Mouse (Mus musculus): ENCODE measurements around the gene Cox7a1.
A peak's percentile ranks its signal among the peaks of the same experiment; 100 is the strongest.

Cox7a1 gene

GRCm38 (mm10) chr7:30221433-30221832, 37.5 kb downstream of the Cox7a1 start:
- no peak for DNase-seq (ENCODE audit: low spot score)

- DNase-seq (ENCODE audit: low spot score), result no peak
Observed at GRCm38 (mm10) chr7:30222205-30222604, 38.3 kb downstream of the Cox7a1 start.

DNA sequence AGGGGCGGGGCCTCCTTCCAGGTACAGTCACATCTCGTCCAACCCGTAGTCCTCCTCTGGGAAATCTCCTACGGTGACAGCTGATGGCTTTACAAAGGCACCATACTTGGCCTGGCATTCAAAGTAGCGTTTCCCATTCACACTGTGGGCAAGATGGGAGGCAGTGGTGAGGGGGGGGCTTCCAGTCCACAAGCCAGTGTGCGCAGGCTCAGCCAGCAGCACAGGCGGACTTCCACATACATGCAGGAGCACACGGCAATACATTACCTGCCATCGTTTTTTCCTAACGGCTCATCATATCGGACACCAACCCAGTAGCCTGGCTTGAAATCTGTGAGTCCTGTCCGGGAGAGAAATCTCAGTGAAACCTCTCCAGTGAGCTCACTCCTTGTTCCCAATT, 40.3 kb downstream of the Cox7a1 start:
- DNase-seq (ENCODE audit: low spot score), result no peak

- DNase-seq (ENCODE audit: low spot score), result no peak
Observed at GRCm38 (mm10) chr7:30231328-30231668, 47.4 kb downstream of the Cox7a1 start.

DNA sequence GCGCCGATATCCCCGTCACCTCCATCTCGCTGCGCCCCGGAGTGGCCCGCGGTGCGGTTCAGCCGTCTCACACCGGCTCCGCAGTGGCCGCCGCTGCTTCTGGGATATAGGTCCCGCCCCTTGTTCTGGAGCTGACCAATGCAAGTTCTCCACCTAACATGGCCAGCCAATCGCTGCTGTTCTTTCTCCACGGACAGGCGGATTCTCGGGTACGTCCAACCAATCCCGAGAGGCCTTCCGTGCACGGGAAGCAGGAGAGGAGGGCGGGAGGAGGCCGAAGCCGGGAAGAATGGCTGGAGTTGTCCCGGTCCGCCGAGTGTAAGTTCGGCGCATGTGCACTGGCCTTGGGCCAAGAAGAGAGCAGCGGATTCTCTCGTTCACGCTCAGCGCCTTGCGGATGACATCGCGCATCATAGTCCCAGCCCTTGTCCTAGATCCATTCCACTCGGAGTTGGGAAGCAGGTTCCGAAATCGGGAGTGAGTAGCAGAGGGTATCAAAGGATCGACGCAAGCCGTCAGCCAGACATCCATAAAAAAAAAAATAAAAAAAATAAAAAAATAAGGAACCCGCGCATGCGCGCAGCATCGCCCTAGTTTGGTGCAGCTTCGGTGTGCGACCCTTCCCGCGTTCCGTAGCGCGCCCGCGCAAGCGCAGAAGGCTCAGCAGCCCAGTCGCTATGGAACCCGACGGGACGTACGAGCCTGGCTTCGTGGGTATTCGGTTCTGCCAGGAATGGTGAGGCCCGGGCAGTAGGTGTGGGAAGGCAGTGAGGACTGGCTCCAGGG, 47.9 kb downstream of the Cox7a1 start, which contains the start of the genes Polr2i and Tbcb:
Polr2i (plus strand) TSS at position 280 of the 786 bp plus-strand sequence.
Tbcb (minus strand) TSS at position 604 of the 786 bp plus-strand sequence.
- peak; percentile 92 for DNase-seq (ENCODE audit: low spot score)

DNA sequence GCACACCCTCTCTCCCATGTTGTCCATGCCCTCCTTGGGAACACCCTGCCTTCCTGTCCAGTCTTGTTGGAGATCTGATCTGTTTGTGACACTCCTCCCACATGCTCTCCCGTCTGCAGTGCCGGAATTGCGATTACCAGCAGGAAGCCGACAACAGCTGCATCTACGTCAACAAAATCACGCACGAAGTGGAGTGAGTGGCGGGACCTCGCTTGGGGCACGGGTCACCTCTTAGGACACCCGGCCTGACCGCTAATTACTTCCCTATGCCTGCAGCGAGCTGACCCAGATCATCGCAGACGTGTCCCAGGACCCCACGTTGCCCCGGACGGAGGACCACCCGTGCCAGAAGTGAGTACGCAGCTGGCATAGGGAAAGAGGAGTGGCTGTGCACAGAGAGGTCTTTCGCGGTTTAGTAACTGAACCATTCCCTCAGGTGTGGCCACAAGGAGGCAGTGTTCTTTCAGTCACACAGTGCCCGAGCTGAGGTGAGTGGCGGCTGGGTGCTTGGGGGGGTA, 48.7 kb downstream of the Cox7a1 start:
- peak; percentile 53 for DNase-seq (ENCODE audit: low spot score)

DNA sequence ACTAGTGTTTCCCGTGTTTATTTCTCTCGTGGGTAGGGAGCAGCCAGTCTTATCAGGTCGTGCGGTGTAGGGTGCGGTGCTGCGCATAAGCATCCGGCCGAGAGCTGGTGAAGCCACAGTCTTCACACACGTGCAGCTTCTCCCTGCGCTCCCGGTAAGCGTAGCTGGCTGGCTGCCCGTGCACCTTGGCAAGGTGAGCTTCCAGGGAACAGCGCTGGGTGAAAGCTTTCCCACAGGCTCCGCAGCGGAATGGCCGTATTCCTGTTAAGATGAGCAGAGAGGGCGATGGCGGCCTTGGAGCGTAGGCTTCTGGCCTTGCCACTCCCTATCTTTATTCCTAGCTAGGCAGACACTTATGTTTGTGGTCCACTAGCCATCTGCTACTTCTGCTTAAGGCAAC, 49.4 kb downstream of the Cox7a1 start:
- no peak for DNase-seq (ENCODE audit: low spot score)

DNA sequence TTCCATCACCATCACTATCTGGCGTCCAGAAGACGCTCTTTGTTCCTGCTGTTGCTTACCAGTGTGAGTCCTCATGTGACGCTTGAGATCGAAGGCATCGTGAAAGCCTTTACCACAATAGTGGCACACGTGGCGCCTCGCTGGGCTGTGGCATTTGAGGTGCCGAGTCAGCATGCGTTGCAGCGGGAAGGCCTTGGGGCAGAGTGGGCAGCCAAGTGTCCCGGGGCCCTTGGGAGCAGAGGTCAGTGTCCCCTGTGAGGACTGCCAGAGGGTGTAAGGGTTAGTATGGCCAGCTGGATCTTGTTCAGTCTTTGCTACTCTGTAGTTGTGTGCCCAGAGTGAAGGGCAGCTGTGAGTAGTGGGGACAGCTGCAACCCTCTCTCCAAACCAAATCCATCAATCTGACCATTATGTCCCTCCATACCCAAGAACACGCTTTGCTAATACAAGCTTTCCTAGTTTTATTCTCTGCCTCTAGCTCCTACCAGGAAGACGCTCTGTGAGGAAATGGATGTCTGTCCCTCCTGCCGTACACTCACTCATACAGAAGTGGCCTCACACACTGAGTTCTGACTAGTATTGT, 50.4 kb downstream of the Cox7a1 start:
- DNase-seq (ENCODE audit: low spot score), result no peak

DNA sequence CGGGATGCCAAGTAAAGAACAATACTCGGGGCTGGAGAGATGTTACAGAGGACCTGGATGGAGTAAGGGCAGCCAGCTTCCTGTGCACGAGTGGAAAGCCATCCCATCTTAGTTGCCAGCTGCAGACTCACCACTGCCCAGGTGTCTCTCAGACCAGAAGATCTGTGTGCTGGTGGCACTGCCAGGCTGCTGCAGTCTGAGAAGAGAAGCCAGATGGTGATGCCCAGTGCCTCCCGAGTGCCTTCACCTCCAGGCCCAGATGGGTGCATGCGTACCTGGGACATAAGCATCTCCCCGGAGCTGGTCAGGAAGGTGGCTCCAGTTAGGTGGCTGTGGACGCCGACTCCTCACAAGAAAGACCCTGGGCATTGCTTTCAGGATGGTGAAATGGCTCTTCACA, 51.1 kb downstream of the Cox7a1 start:
- DNase-seq (ENCODE audit: low spot score), result no peak

DNA sequence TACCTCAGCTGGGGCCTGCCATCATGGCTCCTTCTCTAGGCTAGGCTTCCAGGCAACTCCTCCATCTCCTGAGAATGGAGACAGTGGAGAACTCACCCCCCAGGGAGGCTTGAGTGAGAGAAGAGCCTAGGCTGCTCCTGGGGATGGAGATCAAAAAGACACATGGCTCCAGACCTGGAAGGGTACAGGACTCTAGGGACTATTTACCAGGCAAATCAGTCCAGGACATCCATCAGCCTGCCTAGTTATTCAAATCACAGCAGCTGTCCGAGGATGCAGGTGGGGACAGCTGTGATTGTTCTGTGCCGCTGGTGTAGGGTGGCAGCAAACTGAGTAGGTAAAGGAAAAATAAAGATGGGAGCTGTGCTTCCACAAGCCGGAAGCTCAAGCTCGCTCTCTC, 51.7 kb downstream of the Cox7a1 start, which contains the start of gene Ovol3:
Ovol3 (minus strand) TSS at position 101 of the 400 bp plus-strand sequence.
- DNase-seq (ENCODE audit: low spot score), result no peak
